Comparison of ENCODE assay signal across 8 mouse cellular contexts in genomic region chr5:108693872-108694288, GRCm38 (mm10). TPM values are rescaled to one million over a fixed set of nuclear protein-coding genes. Genes with fewer than 3 reads are reported as not detected.
A peak's percentile ranks its signal among the peaks of the same experiment; 100 is the strongest.
DNase-seq lines count a peak whose midpoint lies in the region; ATAC-seq lines count a peak whose summit lies in the region.

No protein-coding gene starts in this region.

- H3K27ac ChIP-seq in hindbrain, embryonic 12.5 days: no peak overlapping the region

- peaks cover 49% of the 10 kb centered on the region for H3K4me1 ChIP-seq in hindbrain, embryonic 12.5 days

- intact Hi-C loops in left cerebral cortex, postnatal 14 days (cut with DNase I): loop anchor here (5.0 kb wide), 1 partner anchor 33 kb away; no protein-coding TSS in a partner anchor

- H3K4me3 ChIP-seq in hindbrain, embryonic 12.5 days: peak overlapping the region; percentile 87

- peak; percentile 95 for ATAC-seq in hindbrain, embryonic 12.5 days (ENCODE audit: low FRiP score)
- ATAC-seq in megakaryocyte-erythroid progenitor cell, adult 5-6 weeks (replicated peaks; ENCODE audit: low FRiP score, low TSS enrichment, poor library complexity, severe bottlenecking): peak; percentile 78

- no peaks in the 10 kb centered on the region for H3K36me3 ChIP-seq in hindbrain, embryonic 12.5 days

- H3K9me3 ChIP-seq in hindbrain, embryonic 12.5 days (replicated peaks): no peaks in the 10 kb centered on the region

- peaks cover 25% of the 10 kb centered on the region for H3K27me3 ChIP-seq in hindbrain, embryonic 12.5 days

- under 1% methylated on average over 42 of the region's 43 CpGs for WGBS in hindbrain, embryonic 12.5 days

- H3K4me2 ChIP-seq in hindbrain, embryonic 12.5 days (replicated peaks): peak overlapping the region; percentile 95

- H3K9ac ChIP-seq in hindbrain, embryonic 12.5 days: peak overlapping the region; percentile 81

- peak; percentile 96 for DNase-seq in Muller cell, postnatal 12 days (ENCODE audit: inconsistent ontology term)
- DNase-seq in c-Kit-positive CD71-negative TER-119-negative erythroid progenitor cells, embryonic 14.5 days (ENCODE audit: low read depth): peak; percentile 83
- peak; percentile 91 for DNase-seq in forelimb bud, embryonic 11.5 days (ENCODE audit: low read depth, low spot score)
- DNase-seq in left cerebral cortex, postnatal 14 days (ENCODE audit: low spot score in 2 of 2): peak; percentile 42 to 76
- DNase-seq in right cerebral cortex, postnatal 14 days: peak; percentile 81
- peak; percentile 88 for DNase-seq in urinary bladder, postnatal 14 days (ENCODE audit: low spot score)

RNA-seq across cellular contexts. Expression of gene Fgfrl1, which starts 1.7 kb away (rescaled TPM):
- polyA plus RNA-seq in hindbrain, embryonic 12.5 days (2016; fragmentation: Nextera tagmentation; extraction: Ambion mirVana): 25.3 and 29.4 TPM in 2 replicates
- total RNA-seq in left cerebral cortex, postnatal 14 days (2021): 10 to 100 TPM; 14.4 to 20.7 TPM
- total RNA-seq in megakaryocyte-erythroid progenitor cell, adult 5-6 weeks (2014; fragmentation: Nextera tagmentation): 16.8 and 29.8 TPM in 2 replicates
- 7.5 and 8.4 TPM in 2 replicates for total RNA-seq in megakaryocyte-erythroid progenitor cell, adult 5-6 weeks (2017)

RNA-seq across cellular contexts. Expression of gene Slc26a1, which starts 18.5 kb away (rescaled TPM):
- polyA plus RNA-seq in hindbrain, embryonic 12.5 days (2016; fragmentation: Nextera tagmentation; extraction: Ambion mirVana): 1.6 and 1.7 TPM in 2 replicates
- 1 to 10 TPM; 1.3 to 2.6 TPM for total RNA-seq in left cerebral cortex, postnatal 14 days (2021)
- total RNA-seq in megakaryocyte-erythroid progenitor cell, adult 5-6 weeks (2014; fragmentation: Nextera tagmentation): 22.9 and 25.8 TPM in 2 replicates
- total RNA-seq in megakaryocyte-erythroid progenitor cell, adult 5-6 weeks (2017): 10.7 and 12.3 TPM in 2 replicates

RNA-seq across cellular contexts. Expression of gene Dgkq, which starts 24.4 kb away (rescaled TPM):
- polyA plus RNA-seq in hindbrain, embryonic 12.5 days (2016; fragmentation: Nextera tagmentation; extraction: Ambion mirVana): 21.9 and 23.5 TPM in 2 replicates
- total RNA-seq in left cerebral cortex, postnatal 14 days (2021): 10 to 100 TPM; 51.4 to 53.5 TPM
- total RNA-seq in megakaryocyte-erythroid progenitor cell, adult 5-6 weeks (2014; fragmentation: Nextera tagmentation): 16.3 and 24.7 TPM in 2 replicates
- total RNA-seq in megakaryocyte-erythroid progenitor cell, adult 5-6 weeks (2017): 10.5 and 13.0 TPM in 2 replicates

RNA-seq across cellular contexts. Expression of gene Idua, which starts 33.7 kb away (rescaled TPM):
- 11.2 and 12.9 TPM in 2 replicates for polyA plus RNA-seq in hindbrain, embryonic 12.5 days (2016; fragmentation: Nextera tagmentation; extraction: Ambion mirVana)
- total RNA-seq in left cerebral cortex, postnatal 14 days (2021): 1 to 10 TPM; 9.6 TPM
- 19.9 and 20.7 TPM in 2 replicates for total RNA-seq in megakaryocyte-erythroid progenitor cell, adult 5-6 weeks (2014; fragmentation: Nextera tagmentation)
- total RNA-seq in megakaryocyte-erythroid progenitor cell, adult 5-6 weeks (2017): 2.8 and 7.8 TPM in 2 replicates
